Mouse (Mus musculus): ENCODE measurements around the gene Plagl1.

Gene Plagl1

DNA sequence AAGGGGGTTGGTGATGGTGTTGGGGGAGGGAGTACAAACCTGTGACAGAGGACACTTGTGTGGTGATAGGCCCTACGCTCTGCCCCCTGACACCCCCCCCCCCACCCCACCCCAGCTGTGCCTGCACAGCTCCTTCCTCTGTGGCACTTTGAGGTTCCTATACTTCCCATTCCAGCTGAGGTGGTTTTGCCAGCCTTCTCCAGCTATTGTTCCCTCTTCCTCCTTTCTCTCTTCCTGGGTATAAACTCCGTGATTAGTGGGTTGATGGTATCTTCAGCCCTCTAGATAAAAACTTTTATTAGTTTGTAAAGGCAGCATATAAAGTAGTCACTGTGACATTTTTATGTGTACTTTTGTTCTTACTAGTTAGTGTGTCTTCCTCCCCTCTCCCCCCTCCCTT, 59.0 kb downstream of the Plagl1 start:
- in situ Hi-C loops (cut with MboI; ENCODE audit: unreplicated experiment in 2 of 2) = no loop called here

GRCm38 (mm10) chr10:13125811-13126210, 65.5 kb downstream of the Plagl1 start:
- in situ Hi-C loops (cut with MboI; ENCODE audit: unreplicated experiment in 2 of 2) = no loop called here

DNA sequence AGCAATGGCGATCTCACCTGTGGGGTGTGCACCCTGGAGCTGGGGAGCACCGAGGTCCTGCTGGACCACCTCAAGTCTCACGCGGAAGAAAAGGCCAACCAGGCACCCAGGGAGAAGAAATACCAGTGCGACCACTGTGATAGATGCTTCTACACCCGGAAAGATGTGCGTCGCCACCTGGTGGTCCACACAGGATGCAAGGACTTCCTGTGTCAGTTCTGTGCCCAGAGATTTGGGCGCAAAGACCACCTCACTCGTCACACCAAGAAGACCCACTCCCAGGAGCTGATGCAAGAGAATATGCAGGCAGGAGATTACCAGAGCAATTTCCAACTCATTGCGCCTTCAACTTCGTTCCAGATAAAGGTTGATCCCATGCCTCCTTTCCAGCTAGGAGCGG, 67.0 kb downstream of the Plagl1 start:
- in situ Hi-C loops (cut with MboI; ENCODE audit: unreplicated experiment in 2 of 2) = no loop called here

DNA sequence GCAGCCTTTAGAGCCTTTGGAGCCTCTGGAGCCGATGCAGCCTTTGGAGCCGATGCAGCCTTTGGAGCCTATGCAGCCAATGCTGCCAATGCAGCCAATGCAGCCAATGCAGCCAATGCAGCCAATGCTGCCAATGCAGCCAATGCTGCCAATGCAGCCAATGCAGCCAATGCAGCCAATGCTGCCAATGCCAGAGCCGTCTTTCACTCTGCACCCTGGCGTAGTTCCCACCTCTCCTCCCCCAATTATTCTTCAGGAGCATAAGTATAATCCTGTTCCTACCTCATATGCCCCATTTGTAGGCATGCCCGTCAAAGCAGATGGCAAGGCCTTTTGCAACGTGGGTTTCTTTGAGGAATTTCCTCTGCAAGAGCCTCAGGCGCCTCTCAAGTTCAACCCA, 67.6 kb downstream of the Plagl1 start:
- in situ Hi-C loops (cut with MboI; ENCODE audit: unreplicated experiment in 2 of 2) = no loop called here

DNA sequence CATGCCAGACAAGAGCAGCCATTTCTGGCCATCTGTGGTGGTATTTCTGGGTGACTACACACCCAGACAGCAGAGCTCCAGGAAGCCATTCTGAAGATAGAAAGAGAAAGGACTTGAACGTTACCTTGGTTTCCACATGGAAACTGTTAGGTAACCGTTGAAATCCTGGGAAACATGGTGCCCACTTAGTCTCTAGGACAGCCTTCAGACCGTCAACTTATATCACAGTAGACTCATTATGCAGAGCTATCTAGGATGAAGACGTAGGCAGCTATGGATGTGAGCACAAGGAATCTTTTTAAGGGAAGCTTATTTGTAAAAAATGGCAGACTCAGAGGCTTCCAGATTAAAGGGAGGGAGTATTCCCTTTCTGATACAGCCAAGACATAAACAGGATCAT, 73.5 kb downstream of the Plagl1 start:
- in situ Hi-C loops (cut with MboI; ENCODE audit: unreplicated experiment in 2 of 2) = no loop called here

DNA sequence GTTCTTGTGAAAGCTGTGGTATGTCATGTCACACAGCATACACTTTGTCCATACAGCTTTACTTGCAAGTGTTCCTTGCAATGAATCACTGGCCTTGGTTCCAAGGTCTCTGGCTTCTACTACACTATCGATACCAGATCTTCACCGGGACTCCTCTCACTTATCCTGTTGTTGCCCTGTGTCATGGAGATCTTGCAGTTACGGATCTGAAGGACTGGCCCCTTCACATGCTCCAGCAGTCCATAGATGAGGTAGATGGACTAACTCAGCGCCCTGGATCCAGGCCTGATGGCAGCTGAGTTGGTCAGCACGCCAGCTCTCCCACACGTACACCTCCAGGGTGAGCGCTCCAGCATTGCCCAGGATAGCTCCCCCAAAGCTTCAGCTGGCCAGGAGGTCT, 75.0 kb downstream of the Plagl1 start:
- in situ Hi-C loops (cut with MboI; ENCODE audit: unreplicated experiment in 2 of 2) = no loop called here

DNA sequence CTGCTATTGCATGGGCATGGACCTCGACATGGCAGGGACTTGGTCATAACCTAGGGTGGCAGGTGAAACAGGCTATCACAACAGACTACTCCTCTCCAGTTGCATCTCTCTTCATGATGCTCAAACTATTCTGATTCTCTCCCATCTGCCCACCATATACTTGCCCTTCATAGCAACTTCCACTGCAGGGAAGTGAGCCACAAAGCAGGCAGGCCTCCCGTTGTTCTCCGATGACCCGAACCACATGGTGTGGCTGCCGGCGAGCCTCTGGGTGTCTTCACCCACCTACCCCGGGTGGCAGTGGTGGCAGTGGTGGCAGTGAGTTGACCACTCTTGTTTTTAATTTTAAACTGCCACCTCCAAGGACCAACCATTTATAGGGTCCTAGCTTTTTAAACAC, 75.4 kb downstream of the Plagl1 start:
- in situ Hi-C loops (cut with MboI; ENCODE audit: unreplicated experiment in 2 of 2) = no loop called here

DNA sequence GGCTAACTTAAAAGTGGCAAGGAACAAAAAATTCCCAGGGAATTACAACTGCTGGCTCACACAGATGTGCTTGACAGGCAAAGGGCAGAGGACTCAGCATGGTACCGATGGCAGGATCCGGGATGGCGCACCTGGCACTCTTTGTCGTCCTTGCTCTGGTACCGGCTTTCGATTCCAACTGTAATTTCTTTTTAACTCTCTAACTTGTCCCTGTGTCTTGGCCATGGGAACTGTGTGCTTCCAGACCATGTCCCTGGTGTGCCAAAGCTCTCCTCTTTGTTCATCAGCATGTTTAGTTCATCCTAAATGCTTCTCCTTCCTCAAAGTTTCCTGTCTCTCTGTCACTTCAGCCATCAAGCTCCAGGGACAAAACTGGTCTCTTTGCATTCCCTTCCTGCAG, 77.6 kb downstream of the Plagl1 start:
- in situ Hi-C loops (cut with MboI; ENCODE audit: unreplicated experiment in 2 of 2) = no loop called here

GRCm38 (mm10) chr10:13140434-13140833, 80.1 kb downstream of the Plagl1 start:
- in situ Hi-C loops (cut with MboI; ENCODE audit: unreplicated experiment in 2 of 2) = no loop called here

DNA sequence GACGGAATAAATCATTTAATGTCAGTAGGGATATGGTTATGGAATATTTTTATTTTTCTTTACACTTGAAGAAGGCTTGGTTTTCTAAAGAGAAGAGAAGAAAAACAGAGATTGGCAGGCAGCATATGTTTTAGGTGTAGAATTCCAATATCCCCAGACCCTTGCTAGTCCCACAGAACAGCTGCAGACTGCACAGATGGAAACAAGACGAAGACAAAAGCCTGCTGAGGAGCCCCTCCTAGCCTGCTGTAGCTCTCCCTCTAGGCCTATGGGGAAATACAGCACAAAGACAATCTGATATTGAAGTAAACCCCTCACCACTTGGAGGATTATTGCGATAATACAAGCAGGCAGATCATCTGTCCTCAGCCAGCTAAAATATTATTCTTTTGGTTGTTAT, 90.1 kb downstream of the Plagl1 start:
- in situ Hi-C loops (cut with MboI; ENCODE audit: unreplicated experiment in 2 of 2) = no loop called here

- in situ Hi-C loops (cut with MboI; ENCODE audit: unreplicated experiment in 2 of 2) = no loop called here
Measured at GRCm38 (mm10) chr10:13151353-13151752, 91.0 kb downstream of the Plagl1 start.

DNA sequence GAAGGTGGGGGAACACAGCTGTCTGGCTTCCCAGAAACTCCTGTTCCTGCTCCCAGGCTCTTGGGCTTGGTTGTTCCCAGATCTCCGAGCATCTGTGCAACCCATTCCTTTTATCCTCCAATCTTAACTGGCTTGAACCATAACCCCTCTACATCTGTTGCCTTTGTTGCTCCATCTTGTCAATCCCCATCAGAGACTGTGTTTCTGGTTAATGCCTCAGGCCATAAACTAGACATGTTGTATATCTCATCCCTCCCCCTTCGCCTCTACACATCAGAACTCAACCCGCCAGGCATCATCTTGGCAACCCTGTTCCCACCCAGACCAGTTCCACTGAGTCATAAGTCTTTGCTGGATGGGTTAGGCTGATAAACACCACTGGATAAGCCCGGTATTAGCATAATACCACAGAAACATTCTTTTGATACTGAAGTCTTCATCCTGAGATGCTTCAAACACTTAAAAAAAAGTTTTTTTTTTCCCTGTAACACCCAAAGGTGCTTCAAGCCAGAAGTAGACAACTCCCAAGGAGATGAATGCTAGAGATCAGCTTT, 92.6 kb downstream of the Plagl1 start:
- in situ Hi-C loops (cut with MboI; ENCODE audit: unreplicated experiment in 2 of 2) = no loop called here

DNA sequence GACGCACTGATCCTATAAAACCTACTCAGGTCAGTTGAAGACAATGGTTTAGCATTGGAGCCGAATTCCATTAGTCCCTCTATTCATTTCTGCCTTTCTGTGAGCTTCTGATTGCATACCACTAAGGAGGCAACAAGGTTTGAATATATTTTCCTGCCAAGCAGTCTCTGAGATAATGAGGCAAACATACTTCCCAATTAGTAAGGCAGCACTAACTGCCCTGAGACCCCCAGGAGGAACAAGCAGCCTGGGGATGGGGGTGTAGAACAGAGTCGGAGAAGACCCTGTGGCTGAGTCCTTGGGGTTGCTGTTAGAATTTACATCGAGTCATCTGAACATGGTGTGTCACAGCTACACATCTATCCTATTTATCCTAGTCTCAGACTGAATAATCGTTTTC, 95.1 kb downstream of the Plagl1 start:
- in situ Hi-C loops (cut with MboI; ENCODE audit: unreplicated experiment in 2 of 2) = no loop called here

DNA sequence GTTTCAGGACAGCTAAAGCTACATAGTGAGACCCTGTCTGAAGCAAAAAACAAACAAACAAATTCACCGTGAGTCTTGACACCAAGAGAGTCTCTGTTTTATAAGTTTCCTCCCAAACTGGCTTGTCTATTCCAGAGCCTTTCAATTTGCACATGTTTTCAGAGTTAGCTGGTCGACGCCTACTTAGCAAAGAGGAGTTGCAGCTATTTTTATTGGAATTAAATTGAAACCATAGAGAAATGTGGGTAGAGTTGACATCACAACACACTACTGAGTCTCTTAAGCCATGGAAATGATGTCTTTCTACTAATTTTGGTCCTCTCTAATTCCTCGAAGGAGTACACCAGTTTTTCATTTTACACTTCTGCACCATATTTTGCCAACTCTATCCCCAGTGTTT, 100.6 kb downstream of the Plagl1 start:
- in situ Hi-C loops (cut with MboI; ENCODE audit: unreplicated experiment in 2 of 2) = no loop called here

GRCm38 (mm10) chr10:13162031-13162430, 101.7 kb downstream of the Plagl1 start:
- in situ Hi-C loops (cut with MboI; ENCODE audit: unreplicated experiment in 2 of 2) = no loop called here

- in situ Hi-C loops (cut with MboI; ENCODE audit: unreplicated experiment in 2 of 2) = no loop called here
Measured at GRCm38 (mm10) chr10:13168461-13168860, 108.2 kb downstream of the Plagl1 start.

DNA sequence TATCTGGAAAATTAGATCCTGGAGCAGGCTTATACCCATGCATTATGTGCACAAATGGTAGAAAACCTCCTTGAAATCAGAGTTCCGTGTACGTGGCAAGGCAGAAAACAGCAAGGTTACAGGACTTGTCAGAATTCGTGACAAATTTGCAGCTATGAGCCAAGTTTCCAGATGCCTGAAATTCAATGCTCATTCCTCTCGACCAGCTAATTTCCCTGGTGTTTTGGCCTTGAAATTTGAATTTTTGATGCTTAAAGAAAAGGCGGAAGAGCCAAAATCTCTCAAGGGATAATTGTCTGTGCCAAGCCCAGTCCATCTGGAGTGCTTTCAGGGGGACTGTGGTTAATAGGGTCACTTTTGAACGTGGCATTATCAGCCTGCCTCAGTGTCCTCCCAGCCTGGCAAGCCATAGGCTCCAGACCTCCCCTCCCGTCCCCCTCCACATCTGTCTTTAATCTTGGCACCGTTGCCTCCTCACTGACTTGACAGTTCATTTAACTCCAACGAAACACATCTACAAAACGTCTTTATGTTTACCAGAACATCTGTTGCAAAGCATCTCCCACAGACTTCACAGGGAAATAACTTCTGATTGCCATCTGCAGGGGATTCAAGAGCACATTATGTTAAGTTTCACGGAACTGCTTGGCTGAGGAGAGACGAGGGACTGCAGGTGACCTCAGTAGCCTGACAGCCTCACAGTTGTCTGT, 110.6 kb downstream of the Plagl1 start:
- in situ Hi-C loops (cut with MboI; ENCODE audit: unreplicated experiment in 2 of 2) = no loop called here

DNA sequence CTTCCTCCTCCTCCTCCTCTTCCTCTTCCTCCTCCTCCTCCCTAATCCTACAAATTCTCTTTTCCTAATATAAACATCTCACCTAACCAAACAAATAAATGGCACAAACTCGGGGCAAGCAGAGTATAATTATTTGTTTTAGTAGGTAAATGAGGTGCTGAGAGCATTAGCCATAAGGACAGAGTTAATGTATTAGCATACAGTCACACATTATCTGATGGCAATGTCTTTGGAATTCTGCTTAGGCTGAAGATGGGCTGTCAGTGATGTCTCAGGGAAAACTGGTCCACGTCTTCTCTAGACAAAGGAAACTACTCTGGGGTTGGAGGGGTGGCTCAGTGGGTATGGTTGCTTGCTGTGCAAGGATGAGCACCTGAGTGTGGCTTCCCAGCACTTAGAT, 111.2 kb downstream of the Plagl1 start:
- in situ Hi-C loops (cut with MboI; ENCODE audit: unreplicated experiment in 2 of 2) = no loop called here

DNA sequence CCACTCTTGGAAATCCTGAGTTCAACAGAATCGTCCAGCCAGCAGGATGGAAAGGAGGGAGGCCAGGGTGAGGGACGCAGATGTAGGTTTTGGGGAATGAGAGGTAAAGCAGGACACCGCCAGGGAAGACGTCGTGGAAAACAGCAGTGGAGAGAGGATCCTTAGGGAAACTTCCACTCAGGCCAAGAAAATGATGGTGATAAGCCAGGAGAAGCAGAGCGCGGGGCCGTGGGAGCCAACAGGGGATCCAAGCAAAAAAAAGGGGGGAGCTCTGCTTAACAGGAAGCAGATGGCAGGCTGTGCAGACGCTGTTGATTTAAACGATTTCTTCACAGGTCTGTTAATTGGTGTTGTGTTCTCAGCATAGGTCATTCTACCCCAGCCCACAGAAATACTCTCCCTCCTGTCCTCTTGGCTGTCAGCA, 112.5 kb downstream of the Plagl1 start:
- in situ Hi-C loops (cut with MboI; ENCODE audit: unreplicated experiment in 2 of 2) = no loop called here

GRCm38 (mm10) chr10:13175866-13176265, 115.6 kb downstream of the Plagl1 start:
- in situ Hi-C loops (cut with MboI; ENCODE audit: unreplicated experiment in 2 of 2) = loop anchor here in 1 of 2 experiments (25.0 kb wide), 2 partner anchors 261 to 1511 kb away; no protein-coding TSS in a partner anchor

DNA sequence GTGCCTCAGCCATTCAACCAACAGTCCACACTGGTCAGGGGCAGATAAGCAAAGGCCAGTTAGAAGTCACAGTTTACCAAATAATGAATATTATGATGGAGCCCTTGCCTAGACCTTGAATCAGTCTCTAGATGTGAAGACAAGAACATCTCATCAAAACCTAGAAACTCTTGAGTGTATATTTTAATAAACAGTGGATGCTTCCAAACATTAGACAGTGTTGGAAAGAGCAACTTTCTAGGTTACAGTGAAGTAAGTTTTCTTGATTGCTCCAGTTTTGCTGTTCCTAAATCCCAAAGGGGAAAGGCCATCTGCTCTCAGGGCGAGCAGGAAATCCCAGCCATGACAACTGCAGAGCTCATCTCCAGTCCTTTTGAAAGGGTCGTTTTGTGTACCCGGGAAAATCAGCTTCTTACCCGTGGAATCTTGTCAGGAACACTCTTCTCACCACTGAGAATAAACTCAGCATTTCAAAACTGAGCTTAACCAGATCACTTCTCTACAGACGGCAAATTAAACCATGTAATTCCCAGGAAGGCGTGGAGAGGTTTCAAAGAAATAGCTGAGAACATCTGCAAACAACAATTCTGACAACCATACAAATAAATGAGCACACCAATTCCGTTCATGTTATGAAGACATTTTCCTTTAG, 117.8 kb downstream of the Plagl1 start, which contains the start of gene Zc2hc1b:
Zc2hc1b (minus strand) TSS at position 51 of the 652 bp plus-strand sequence.
- in situ Hi-C loops (cut with MboI; ENCODE audit: unreplicated experiment in 2 of 2) = loop anchor here in 1 of 2 experiments (25.0 kb wide), 2 partner anchors 259 to 1509 kb away; no protein-coding TSS in a partner anchor

DNA sequence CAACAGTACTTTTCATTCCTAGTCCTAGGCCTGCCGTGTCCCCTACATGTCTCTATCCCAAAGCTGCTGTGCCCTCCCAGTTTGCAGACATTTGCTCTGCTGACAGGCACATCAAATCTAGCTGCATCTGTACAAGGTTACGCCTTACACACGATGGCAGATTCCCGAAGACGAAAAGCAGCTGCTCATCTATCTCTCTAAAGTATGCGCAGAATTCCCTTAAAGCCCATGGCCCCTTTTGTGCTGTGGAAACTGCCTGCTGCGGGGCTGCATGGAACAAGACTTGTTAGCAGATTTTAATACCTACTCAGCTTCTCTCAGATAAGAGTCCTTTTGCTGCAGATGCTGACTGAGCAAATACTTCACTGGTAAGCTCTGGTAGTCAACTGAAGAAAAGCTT, 119.9 kb downstream of the Plagl1 start:
- in situ Hi-C loops (cut with MboI; ENCODE audit: unreplicated experiment in 2 of 2) = loop anchor here (10.0 to 25.0 kb wide), 3 partner anchors 257 to 1507 kb away; partner anchors contain the start of genes Adat2 (in 1 of the 2) and Pex3 (in 1 of the 2)
